Comparison of ENCODE assay signal across 13 mouse cellular contexts in genomic region chr14:18665267-18666024, GRCm38 (mm10).
A peak's percentile ranks its signal among the peaks of the same experiment; 100 is the strongest.
DNase-seq lines count a peak whose midpoint lies in the region; ATAC-seq lines count a peak whose summit lies in the region.
"Had no signal": no experiment of that assay in that cellular context is flagged by ENCODE, and none has a peak within 500 bp of the region (broad histone marks: within the 10 kb centered on the region; RNA-seq: fewer than 3 reads in every experiment).

No protein-coding gene starts in this region.

- intact Hi-C loops in left cerebral cortex, postnatal 36 days (cut with DNase I), result no loop called here

- ATAC-seq in granulocyte monocyte progenitor cell, adult 5-6 weeks (replicated peaks; ENCODE audit: poor library complexity, severe bottlenecking), result peak; percentile 99
- ATAC-seq: forebrain, embryonic 14.5 days had no signal

- DNase-seq in lung, postnatal 36 days, result peak; percentile 17
- DNase-seq in lung, postnatal 14 days, result no peak
- peak; percentile 50 to 61 for DNase-seq in natural killer cell, adult 2 months (ENCODE audit: low spot score in 2 of 2)
- peak; percentile 80 to 85 for DNase-seq in thymus, postnatal 36 days
- no peak for DNase-seq in left cerebral cortex, postnatal 36 days (ENCODE audit: low spot score in 2 of 2)
- DNase-seq in MN1 (ENCODE audit: low spot score), result no peak
- DNase-seq in kidney, adult 8-10 months, result no peak
- DNase-seq: cerebellum, postnatal 25 days; gastrocnemius, postnatal 36 days; kidney, adult 9 months; right cerebral cortex, postnatal 4 days had no signal

Comparison
In these comparisons a context has a peak if more than half of its experiments do, and no peak if none do; other contexts are left out.
1. DNase-seq: peak in lung, postnatal 36 days (single experiment), natural killer cell, adult 2 months (2 of 2) and thymus, postnatal 36 days (2 of 2); none in lung, postnatal 14 days (single experiment), left cerebral cortex, postnatal 36 days (0 of 2), MN1 (single experiment) and kidney, adult 8-10 months (0 of 2).